Mouse (Mus musculus): ENCODE data around the gene Fam71e1. TPM values are rescaled to one million over a fixed set of nuclear protein-coding genes. Genes with fewer than 3 reads are reported as not detected.

Gene Fam71e1
- polyA plus RNA-seq, 1 experiment from 2014 or later, result 6.9 TPM

DNA sequence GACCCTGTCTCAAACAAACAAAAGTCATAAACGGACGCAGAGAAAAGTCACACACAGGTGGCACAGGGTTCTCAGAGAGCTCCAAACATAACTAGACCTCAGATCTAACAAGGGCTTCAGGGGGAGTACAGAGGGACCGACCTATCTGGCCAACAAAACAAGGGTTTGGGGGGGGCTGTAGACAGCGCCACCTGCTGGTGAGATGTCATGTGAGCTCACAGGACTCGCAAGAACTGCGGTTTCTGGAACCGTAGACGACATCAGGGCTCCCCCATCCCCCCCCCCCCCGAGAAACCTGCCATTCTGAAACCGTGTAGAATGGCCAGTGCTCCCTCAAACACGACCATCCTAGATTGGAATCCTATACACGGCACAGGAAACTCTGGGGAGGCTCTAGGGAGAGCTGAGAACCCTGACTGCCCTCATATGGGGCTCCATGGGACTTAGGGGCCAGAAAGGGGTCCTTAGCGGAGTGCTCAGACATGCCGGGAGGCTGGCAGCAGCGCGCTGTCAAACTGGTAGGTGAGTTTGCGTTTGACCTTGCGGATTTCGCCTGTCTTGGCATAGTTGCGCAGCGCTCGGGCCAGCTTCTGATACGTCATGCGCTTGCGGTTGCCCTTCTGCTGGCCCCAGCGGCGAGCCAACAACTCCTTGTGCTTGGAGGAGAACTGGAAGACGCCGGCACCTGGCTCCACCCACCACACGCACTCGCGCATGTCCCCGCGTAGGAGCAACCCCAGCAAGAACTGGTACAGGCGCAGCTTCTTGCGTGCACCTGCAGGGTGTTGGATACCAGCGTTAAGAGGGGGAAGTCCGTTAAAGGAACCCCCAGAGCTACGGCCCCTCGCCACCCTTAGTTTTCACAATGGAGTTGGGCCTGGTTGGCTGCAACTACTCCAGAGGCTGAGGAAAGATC is 31.4 kb downstream of the Fam71e1 start:
- POLR2A ChIA-PET, result no interaction called here
- DNase-seq (ENCODE audit: low read depth, low spot score) (no peak), ATAC-seq (no peak)
- CTCF ChIA-PET, result interaction anchor here (0.8 to 3.0 kb wide), 9 partner anchors 9 to 43 kb away, joined by 3 to 27 read pairs (median 5); partner anchors contain the start of genes Nr1h2 and Pold1
- in situ Hi-C loops (cut with MboI; ENCODE audit: low pct_unique_long_range_greater_than_20kb), result no loop called here
- no peak for TF ChIP-seq CTCF (IDR thresholded peaks at IDR 0.05)
- no peaks in the 10 kb centered on the region for H3K27me3 ChIP-seq

DNA sequence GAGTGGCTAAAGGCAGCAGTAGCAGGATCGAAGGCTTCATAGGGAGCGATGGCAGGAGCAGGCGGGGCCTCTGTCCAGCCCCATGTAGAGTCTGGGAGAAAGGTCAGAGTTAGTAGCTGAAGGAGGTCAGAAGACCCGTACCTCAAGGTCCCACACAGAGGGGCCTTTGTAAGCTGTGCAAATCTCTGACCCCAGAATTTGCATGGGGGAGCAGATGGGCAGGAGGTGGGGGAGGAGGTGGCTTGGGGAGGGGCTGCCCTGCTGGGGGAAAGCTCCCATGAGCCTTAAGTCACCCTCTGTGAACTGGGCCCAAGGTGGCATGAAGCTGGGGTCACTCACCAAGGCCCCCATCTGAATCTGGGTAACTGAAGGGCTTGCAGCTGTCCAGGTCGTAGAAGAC is 33.1 kb downstream of the Fam71e1 start:
- ATAC-seq (no peak), DNase-seq (ENCODE audit: low read depth, low spot score) (no peak)
- no peaks in the 10 kb centered on the region for H3K27me3 ChIP-seq
- POLR2A ChIA-PET, result no interaction called here
- CTCF ChIA-PET, result interaction anchor here (1.0 to 1.2 kb wide), 3 partner anchors 10 to 34 kb away, joined by 3 read pairs; partner anchors contain the start of gene Pold1
- no peak for TF ChIP-seq CTCF (IDR thresholded peaks at IDR 0.05)
- in situ Hi-C loops (cut with MboI; ENCODE audit: low pct_unique_long_range_greater_than_20kb), result no loop called here

DNA sequence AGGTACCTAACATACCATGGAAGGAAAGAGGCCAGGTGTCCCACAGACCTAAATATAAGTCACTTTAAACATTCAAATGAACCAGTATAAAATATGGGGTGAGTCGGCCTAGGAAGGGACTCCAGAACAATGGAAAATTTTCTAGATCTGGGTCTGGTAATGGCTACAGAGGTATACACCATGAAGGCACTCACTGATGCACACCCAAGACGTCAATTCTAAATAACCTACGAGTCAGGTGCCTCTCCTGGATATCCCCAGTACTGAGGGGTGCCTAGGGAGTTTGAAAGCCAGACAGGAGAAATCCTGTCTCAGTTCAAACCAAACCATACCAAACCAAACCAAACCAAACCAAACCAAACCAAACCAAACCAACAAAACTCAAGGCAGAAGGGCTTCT is 34.1 kb downstream of the Fam71e1 start:
- CTCF ChIA-PET, result interaction anchor here (0.9 to 1.0 kb wide), 2 partner anchors 9 to 18 kb away, joined by 3 read pairs; partner anchors contain the start of gene Pold1

DNA sequence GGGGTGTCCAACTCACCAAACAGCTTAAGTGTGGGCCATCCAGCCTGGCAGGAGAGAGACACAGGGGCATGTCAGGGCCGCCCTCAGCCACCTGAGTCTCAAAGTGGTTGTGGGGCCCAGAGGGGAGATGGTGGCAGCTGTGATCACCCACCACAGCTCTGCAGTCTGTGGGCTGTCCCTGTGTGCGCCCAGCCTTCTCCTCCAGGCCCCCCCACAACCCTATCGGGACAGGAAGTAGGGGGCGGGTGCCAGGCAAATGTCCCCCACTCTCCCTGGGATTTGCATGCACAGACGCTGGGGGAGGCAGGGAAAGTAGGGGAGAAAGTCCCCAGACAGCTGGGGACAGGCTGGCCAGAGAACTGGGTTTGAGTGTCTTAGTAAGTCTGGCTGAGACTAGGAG is 34.8 kb downstream of the Fam71e1 start:
- CTCF ChIA-PET, result no interaction called here
- H3K27me3 ChIP-seq, result no peaks in the 10 kb centered on the region
- no peak for DNase-seq (ENCODE audit: low read depth, low spot score)
- in situ Hi-C loops (cut with MboI; ENCODE audit: low pct_unique_long_range_greater_than_20kb), result no loop called here
- ATAC-seq, result no peak
- TF ChIP-seq CTCF (IDR thresholded peaks at IDR 0.05), result no peak
- POLR2A ChIA-PET, result no interaction called here

More for the DNA sequence above, 34.1 kb downstream of the Fam71e1 start:
- no peak for ATAC-seq
- POLR2A ChIA-PET, result no interaction called here
- DNase-seq (ENCODE audit: low read depth, low spot score), result no peak
- H3K27me3 ChIP-seq, result no peaks in the 10 kb centered on the region
- no peak for TF ChIP-seq CTCF (IDR thresholded peaks at IDR 0.05)
- in situ Hi-C loops (cut with MboI; ENCODE audit: low pct_unique_long_range_greater_than_20kb), result no loop called here

DNA sequence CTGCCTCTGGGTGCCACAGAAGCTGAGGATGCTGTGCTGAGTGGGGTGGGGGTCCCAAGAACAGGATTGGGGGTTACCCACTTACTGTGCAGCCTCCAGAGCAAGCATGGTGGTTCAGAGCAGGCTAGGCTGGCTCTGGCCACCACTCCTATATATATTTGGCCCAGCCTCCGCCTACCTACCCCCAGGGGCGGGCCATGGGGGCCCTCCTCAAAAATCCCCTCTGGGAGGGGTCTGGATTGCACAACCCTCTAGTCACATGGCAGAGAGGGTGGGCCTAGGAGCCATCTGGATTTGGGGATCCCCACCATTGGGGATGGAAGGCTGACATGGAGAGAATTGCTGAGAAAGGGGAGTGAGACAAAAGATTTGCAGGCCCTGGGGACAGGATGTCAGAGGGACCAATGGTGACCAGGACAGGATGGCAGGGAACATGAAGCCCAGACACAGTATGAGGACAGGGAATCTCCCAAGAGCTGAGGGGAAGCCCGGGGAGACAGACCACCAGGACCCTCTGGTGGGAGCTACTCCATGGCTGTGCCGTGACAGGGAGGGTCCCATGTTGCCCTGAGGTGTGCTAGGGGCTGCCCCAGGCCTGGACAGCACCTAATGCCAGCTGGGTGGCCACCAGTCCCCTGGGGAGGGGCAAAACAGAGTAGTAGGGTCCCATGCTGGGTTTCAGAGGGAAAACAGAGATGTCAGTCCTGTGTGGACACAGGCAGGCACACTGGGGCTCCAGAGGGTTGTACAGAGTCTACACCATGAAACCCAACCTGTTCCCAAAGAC is 35.8 kb downstream of the Fam71e1 start, which contains the start of gene Spib:
Gene Spib, minus strand, starts transcription at position 126 of the 787 bp plus-strand sequence.
- H3K27me3 ChIP-seq, result no peaks in the 10 kb centered on the region
- DNase-seq (ENCODE audit: low read depth, low spot score) (no peak), ATAC-seq (no peak)
- in situ Hi-C loops (cut with MboI; ENCODE audit: low pct_unique_long_range_greater_than_20kb), result no loop called here
- no peak for TF ChIP-seq CTCF (IDR thresholded peaks at IDR 0.05)
- ChIA-PET CTCF (interaction anchor here (0.8 to 1.2 kb wide), 2 partner anchors 10 to 17 kb away, joined by 3 to 4 read pairs; no protein-coding TSS in a partner anchor), POLR2A (no interaction called here)

DNA sequence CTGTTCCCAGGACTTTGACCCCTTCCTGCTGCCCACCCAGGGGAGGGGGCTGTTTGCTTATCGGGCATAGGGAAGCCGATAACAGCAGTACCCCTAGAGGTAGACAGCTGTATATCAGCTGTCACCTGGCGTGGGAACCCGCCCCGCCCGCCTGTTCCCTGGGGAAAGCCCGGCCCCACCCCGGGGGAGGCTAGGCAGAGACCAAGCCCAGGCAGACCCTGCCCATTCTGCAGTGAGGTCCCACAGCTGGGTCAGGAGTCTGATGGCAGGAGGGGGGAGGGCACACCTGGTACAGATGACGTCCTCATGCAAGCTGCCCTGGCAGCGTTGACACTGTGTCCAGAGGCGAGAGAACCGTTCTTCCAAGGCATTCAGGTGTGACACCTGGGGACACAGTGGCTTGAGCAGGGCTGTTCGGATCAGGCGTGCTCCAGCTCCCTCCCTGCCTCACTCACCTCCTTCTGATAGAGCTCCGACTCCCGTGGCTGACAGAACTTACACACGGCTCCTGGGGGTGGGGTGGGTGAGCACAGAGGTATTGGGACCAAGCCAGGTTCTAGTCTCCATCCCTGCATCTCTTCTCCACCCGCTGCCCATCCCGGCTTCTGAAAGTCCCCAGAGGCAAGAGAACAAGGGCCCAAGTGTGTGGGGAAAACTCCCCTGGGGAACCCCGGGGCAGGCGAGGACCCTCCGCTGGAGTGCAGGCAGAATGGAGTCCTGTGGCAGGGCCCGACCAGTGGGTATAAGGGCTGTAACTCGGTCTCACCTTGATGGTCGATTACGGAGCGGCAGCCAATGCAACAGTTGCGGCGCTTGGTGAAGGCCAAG is 36.8 kb downstream of the Fam71e1 start:
- DNase-seq (ENCODE audit: low read depth, low spot score) (no peak), ATAC-seq (no peak)
- ChIA-PET CTCF (interaction anchor here (0.8 to 1.2 kb wide), 2 partner anchors 11 to 16 kb away, joined by 3 to 4 read pairs; no protein-coding TSS in a partner anchor), POLR2A (no interaction called here)
- no peak for TF ChIP-seq CTCF (IDR thresholded peaks at IDR 0.05)
- in situ Hi-C loops (cut with MboI; ENCODE audit: low pct_unique_long_range_greater_than_20kb), result no loop called here
- H3K27me3 ChIP-seq, result no peaks in the 10 kb centered on the region

DNA sequence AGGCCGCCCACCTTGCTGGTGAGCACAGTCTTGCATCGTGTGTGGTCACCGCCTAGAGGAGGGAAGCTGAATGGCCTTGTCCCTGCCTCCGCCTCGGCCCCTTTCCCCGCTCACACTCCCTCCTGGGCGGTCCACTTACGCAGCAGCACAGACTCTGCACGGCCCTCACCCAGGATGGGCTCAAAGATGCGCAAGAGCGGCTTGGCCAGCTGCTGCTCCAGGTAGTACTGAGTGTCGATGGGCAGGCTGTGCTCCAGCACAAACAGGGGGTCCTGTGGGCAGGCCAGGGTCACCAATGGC is 37.3 kb downstream of the Fam71e1 start:
- ATAC-seq (no peak), DNase-seq (ENCODE audit: low read depth, low spot score) (no peak)
- in situ Hi-C loops (cut with MboI; ENCODE audit: low pct_unique_long_range_greater_than_20kb), result no loop called here
- H3K27me3 ChIP-seq, result no peaks in the 10 kb centered on the region
- CTCF ChIA-PET, result no interaction called here
- no peak for TF ChIP-seq CTCF (IDR thresholded peaks at IDR 0.05)
- POLR2A ChIA-PET, result no interaction called here

DNA sequence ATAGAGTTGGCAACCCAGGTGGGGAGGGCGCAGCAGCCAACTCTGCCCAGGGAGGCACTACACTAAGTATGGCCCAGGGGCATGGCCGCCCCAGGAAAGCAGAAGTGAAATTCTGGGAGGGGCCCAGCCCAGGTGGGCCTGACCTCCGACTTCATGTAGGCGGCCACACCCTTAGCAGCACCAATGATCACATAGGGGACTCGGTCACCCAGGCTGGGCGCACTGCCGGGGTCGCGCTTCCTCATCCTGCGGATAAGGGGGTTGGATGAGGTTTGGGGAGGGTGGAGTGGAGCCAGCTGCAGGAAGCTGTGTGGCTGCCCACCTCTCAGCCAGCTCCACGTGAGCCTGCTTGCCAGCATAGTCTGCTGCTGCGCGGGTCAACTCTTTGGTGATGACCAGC is 37.9 kb downstream of the Fam71e1 start:
- ATAC-seq (no peak), DNase-seq (ENCODE audit: low read depth, low spot score) (no peak)
- in situ Hi-C loops (cut with MboI; ENCODE audit: low pct_unique_long_range_greater_than_20kb), result no loop called here
- H3K27me3 ChIP-seq, result no peaks in the 10 kb centered on the region
- ChIA-PET POLR2A (no interaction called here), CTCF (no interaction called here)
- TF ChIP-seq CTCF (IDR thresholded peaks at IDR 0.05), result no peak

DNA sequence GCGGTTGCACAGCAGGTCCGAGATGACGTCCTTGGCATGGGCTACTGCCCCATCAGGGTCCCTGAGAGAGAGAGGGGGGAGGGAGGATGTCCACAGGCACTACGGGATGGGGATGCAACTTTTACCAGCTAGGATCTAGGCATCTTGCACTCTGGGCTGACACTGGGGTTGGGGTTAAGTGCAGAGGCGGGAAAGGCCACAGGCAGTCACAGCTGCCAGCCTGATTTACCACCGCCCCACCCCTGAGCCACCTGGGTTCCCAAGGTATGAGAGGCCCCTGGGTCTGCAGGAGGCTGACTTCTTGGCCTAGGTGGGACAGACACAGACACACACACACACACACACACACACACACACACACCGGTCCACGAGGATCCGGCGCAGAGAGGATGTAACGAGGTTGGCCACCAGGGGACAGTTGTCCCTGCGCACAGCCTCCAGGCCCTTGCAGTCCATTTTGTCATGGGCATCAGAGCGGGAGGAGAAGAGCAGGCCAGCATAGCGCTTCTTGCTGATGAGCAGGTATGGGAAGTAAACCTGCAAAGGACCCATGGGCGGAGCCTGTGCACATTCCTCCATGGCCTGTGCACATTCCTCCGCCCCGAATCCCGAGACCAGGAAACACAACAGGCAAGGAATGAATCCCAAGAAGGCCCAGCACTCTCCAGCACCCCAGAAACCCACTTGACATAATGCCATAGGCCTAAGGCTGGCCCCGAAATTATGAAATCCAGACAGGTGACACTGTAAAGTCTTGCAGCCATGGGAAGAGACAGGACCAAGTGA is 38.5 kb downstream of the Fam71e1 start:
- H3K27me3 ChIP-seq, result no peaks in the 10 kb centered on the region
- CTCF ChIA-PET, result interaction anchor here (2.7 kb wide), 1 partner anchor 13 kb away, joined by 12 read pairs; no protein-coding TSS in a partner anchor
- in situ Hi-C loops (cut with MboI; ENCODE audit: low pct_unique_long_range_greater_than_20kb), result no loop called here
- POLR2A ChIA-PET, result interaction anchor here (2.7 kb wide), 1 partner anchor 12 kb away, joined by 6 read pairs; no protein-coding TSS in a partner anchor
- no peak for ATAC-seq
- no peak for DNase-seq (ENCODE audit: low read depth, low spot score)
- no peak for TF ChIP-seq CTCF (IDR thresholded peaks at IDR 0.05)

Measured in Patski (cell line).